Mouse (Mus musculus) layer of hippocampus, adult 11-12 months (tissue): Measurements from ENCODE around the gene Midn.

Experiments used
- DNase-seq: peaks from one replicate; pipeline ENCODE4 v3.0.0; 2022; ENCODE audit warnings: low spot score

Gene Midn

GRCm38 (mm10) chr10:80147719-80148601 lies at the start of gene Midn:
Gene Midn, plus strand, starts transcription at chr10:80148272.
- DNase-seq = peak; percentile 75

GRCm38 (mm10) chr10:80098630-80099029 lies 49.4 kb upstream of the Midn start:
- no peak for DNase-seq

GRCm38 (mm10) chr10:80100982-80101381 lies 47.1 kb upstream of the Midn start:
- DNase-seq = no peak

GRCm38 (mm10) chr10:80102216-80102915 lies 45.7 kb upstream of the Midn start:
- peak; percentile 85 for DNase-seq

- DNase-seq = no peak
These were observed 45.0 kb upstream of the Midn start for GRCm38 (mm10) chr10:80103032-80103431.

GRCm38 (mm10) chr10:80104181-80104580 lies 43.9 kb upstream of the Midn start:
- DNase-seq = no peak

- no peak for DNase-seq
These were observed 42.6 kb upstream of the Midn start, which contains the start of gene Sbno2 for GRCm38 (mm10) chr10:80105460-80105859. Gene Sbno2, minus strand, starts transcription at chr10:80105571.

- DNase-seq = no peak
These were observed 42.1 kb upstream of the Midn start for GRCm38 (mm10) chr10:80105926-80106325.

- DNase-seq = no peak
These were observed 40.4 kb upstream of the Midn start for GRCm38 (mm10) chr10:80107678-80108077.

- DNase-seq = peak; percentile 92
These were observed 33.5 kb upstream of the Midn start for GRCm38 (mm10) chr10:80114341-80115284.

- peak; percentile 100 for DNase-seq
These were observed 32.7 kb upstream of the Midn start, which contains the start of gene Stk11 for GRCm38 (mm10) chr10:80115290-80115943. Gene Stk11, plus strand, starts transcription at chr10:80115803.

GRCm38 (mm10) chr10:80115944-80116335 lies 32.1 kb upstream of the Midn start:
- no peak for DNase-seq

GRCm38 (mm10) chr10:80116563-80116926 lies 31.5 kb upstream of the Midn start:
- DNase-seq = no peak

- DNase-seq = no peak
These were observed 31.0 kb upstream of the Midn start for GRCm38 (mm10) chr10:80116927-80117691.

GRCm38 (mm10) chr10:80117736-80118135 lies 30.3 kb upstream of the Midn start:
- DNase-seq = no peak

- no peak for DNase-seq
These were observed 29.5 kb upstream of the Midn start for GRCm38 (mm10) chr10:80118552-80118951.

GRCm38 (mm10) chr10:80120146-80120545 lies 27.9 kb upstream of the Midn start:
- DNase-seq = no peak

- DNase-seq = no peak
These were observed 26.4 kb upstream of the Midn start for GRCm38 (mm10) chr10:80121639-80122038.

- no peak for DNase-seq
These were observed 24.0 kb upstream of the Midn start for GRCm38 (mm10) chr10:80123932-80124562.

- DNase-seq = no peak
These were observed 20.2 kb upstream of the Midn start for GRCm38 (mm10) chr10:80127920-80128319.
